Mouse (Mus musculus): ENCODE measurements at regions not wholly inside any gene's neighbourhood (a gene's known extent, or its start where the extent isn't known, plus 50 kb on each side); places are given as distances from the start of the nearest gene placed in this dataset.

GRCm38 (mm10) chr11:109088488-109089252, 55.5 kb downstream of the E030025P04Rik start:
- DNase-seq (ENCODE audit: low spot score in 2 of 2), result no peak

GRCm38 (mm10) chr11:109081957-109082356, 62.2 kb downstream of the E030025P04Rik start:
- DNase-seq (ENCODE audit: low spot score in 2 of 2), result no peak

DNA sequence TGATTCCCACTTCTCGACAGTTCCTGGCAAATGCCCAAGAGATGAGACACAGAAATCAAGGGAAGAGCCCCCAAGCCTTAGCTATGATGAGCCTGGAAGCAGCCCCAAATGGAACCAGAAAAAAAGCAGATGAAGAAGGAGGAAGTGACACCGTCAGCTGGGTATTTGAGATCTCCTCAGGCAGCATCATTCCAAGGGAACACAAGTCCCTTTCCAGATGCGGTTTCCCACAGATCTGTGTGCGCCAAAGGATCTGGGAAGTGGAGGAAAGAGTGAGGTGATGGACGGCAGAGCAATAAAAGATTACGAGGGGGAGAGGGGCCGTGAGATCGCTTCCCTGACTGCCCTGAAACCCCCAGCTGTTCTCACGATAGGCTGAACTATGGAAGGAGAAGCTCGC, 62.7 kb downstream of the E030025P04Rik start:
- DNase-seq (ENCODE audit: low spot score in 2 of 2), result no peak

GRCm38 (mm10) chr11:109080847-109081415, 63.2 kb downstream of the E030025P04Rik start:
- no peak for DNase-seq (ENCODE audit: low spot score in 2 of 2)

GRCm38 (mm10) chr11:109079466-109079865, 64.7 kb downstream of the E030025P04Rik start:
- no peak for DNase-seq (ENCODE audit: low spot score in 2 of 2)

GRCm38 (mm10) chr11:109076587-109077417, 67.4 kb downstream of the E030025P04Rik start:
- DNase-seq (ENCODE audit: low spot score in 2 of 2), result no peak

- DNase-seq (ENCODE audit: low spot score in 2 of 2), result peak in 1 of 2 experiments; percentile 3
Observed at GRCm38 (mm10) chr11:109071340-109071739, 72.8 kb downstream of the E030025P04Rik start.

DNA sequence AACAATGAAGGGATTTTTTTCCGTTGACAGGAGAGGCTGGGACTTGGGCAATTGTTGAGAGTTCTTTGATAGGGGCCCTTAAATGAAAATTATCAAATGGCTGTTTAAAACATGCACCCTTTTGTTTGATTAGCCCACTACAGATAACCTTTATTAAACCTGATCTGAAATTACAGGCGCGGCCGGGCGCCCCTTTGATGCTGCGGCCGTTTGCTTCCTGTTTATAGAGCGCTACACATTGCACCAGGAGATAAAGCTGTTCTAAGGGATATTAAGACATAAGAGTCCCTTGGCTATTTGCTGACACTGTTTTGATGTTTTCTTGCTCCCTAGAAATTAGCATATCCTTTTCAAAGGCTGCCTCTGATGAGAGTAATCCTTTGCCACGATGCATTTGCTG, 73.8 kb downstream of the E030025P04Rik start:
- no peak for DNase-seq (ENCODE audit: low spot score in 2 of 2)

- DNase-seq (ENCODE audit: low spot score in 2 of 2), result no peak
Observed at GRCm38 (mm10) chr11:109069326-109069709, 74.9 kb downstream of the E030025P04Rik start.

GRCm38 (mm10) chr11:109068371-109069325, 75.5 kb downstream of the E030025P04Rik start:
- DNase-seq (ENCODE audit: low spot score in 2 of 2), result peak in 1 of 2 experiments; percentile 15

GRCm38 (mm10) chr11:109067733-109068132, 76.4 kb downstream of the E030025P04Rik start:
- DNase-seq (ENCODE audit: low spot score in 2 of 2), result no peak

DNA sequence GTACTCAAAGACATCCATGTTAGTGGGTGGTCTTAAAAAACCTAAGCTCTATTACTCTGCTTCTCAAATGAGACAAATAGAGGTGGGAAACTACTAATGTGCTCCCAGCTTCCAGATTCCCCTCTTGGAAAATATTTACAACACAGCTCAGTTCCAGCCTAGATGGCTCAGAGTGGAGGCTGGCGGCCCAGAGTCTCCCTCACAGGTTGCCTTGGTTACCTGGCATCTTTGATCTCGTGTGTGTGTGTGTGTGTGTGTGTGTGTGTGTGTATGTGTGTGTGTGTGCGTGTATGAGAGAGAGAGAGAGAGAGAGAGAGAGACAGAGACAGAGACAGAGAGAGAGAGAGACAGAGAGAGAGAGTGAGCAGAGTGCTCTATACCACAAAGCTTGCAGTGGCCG, 82.2 kb downstream of the E030025P04Rik start:
- no peak for DNase-seq (ENCODE audit: low spot score in 2 of 2)

- DNase-seq (ENCODE audit: low spot score in 2 of 2), result peak; percentile 28 to 45
Observed at GRCm38 (mm10) chr11:109060527-109060908, 83.7 kb downstream of the E030025P04Rik start.

DNA sequence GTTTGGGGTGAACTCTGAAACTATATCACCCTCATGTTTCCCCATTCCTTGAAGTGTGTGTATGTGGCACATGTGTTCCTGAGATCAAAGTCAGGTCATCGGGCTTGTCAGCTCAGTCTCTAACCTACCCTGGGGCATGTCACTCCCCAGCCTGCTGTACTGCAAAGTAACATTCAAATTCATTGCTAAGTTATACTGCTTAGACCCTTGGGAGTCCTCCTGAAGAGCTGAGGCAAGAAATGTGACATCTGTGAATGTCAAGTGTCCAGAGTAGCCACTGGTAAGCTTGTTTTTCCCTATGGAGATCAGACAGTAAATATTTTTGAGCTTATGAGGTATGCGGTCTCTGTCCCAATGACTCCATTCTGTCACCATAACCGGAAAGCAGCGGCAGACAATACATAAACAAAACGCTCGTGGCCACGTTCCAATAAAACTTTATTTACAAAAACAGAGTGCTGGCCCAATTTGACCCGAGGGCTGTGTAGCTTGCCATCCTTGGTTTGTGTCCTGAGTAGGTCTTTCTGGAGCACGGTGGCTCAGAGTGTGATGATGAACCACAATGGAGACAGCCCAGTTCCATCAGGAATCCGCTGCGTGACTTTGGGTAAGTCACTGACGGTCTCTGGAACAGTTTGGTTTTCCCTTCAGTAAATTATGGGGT, 84.2 kb downstream of the E030025P04Rik start:
- DNase-seq (ENCODE audit: low spot score in 2 of 2), result no peak

GRCm38 (mm10) chr11:109058021-109058420, 86.1 kb downstream of the E030025P04Rik start:
- no peak for DNase-seq (ENCODE audit: low spot score in 2 of 2)

GRCm38 (mm10) chr11:109048257-109049101, 95.7 kb downstream of the E030025P04Rik start:
- no peak for DNase-seq (ENCODE audit: low spot score in 2 of 2)

GRCm38 (mm10) chr11:109047483-109048110, 96.6 kb downstream of the E030025P04Rik start:
- no peak for DNase-seq (ENCODE audit: low spot score in 2 of 2)

DNA sequence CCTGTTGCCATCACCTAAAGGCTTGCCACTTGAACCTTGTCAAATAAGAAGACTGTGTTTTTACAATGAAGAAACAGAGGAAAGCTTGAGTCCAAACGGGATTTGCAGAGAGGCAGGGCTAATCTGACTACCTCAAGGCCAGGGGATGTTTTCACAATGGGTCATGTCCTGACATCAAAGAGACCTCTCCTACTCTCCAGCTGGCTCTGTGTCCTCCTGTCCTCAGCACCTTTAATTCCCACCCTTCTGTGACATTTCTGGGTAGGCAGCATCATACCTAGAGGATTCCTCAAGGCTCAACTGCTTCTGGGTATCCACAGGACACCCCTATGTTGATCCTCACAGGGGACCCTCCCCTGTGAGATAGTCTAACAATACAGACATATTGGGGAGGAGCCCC, 97.7 kb downstream of the E030025P04Rik start:
- DNase-seq (ENCODE audit: low spot score in 2 of 2), result no peak

- no peak for DNase-seq (ENCODE audit: low spot score in 2 of 2)
Observed at GRCm38 (mm10) chr11:109040519-109040916, 103.7 kb downstream of the E030025P04Rik start.

Measured in gastrocnemius, postnatal 4 days (tissue).